Mouse (Mus musculus) liver (tissue): ENCODE data around the gene Hgfac.

Source experiments
- DNase-seq: peaks from one replicate; pipeline ENCODE4 v3.0.0-alpha.2; 2020; ENCODE audit warnings: mixed read lengths

Gene Hgfac

GRCm38 (mm10) chr5:35041268-35041829, at the start of gene Hgfac:
Gene Hgfac (plus strand): TSS chr5:35041509.
- peak; percentile 62 for DNase-seq

- DNase-seq = no peak
These were observed 42.6 kb upstream of the Hgfac start for GRCm38 (mm10) chr5:34998754-34999153.

DNA sequence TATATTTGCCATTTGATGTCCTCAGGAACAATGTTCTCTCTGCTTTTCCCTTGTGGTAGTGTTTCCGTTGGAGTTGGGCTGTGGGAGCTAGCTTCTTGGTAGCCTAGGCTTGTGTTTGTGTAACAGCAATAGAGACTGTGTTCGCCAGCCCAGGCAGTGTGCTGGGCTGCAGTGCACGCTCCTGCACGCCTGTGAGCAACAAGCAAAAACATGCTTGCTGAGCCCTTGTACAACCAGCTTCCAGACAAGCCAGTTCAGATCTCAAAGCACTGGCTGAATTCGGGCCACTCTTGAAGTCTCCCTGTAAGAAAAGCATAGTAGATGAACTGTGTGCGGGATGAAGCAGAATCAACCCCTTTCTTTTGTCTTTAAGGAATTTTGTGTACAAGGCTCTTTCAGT, 42.0 kb upstream of the Hgfac start:
- no peak for DNase-seq

DNA sequence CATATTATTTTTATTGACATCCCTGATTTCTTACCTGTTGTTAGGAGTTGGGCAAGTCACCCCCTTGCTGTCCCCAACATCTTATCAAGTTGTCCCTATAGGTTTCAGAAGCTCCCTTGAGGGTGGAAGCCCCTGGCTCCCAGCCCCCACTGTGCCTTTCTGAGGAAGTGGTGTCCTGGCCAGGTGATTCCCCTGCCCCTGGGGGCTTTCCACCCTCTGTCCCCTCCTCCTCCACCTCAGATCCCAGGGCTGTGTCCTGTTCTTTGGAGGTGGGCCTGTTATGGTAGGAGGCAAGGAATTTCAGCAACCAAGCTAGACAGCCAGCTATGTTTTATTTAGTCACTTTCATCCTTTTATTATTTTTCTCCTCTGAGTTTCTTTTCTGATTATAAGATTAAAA, 41.0 kb upstream of the Hgfac start:
- no peak for DNase-seq

- no peak for DNase-seq
These were observed 40.2 kb upstream of the Hgfac start for GRCm38 (mm10) chr5:35001144-35001543.

DNA sequence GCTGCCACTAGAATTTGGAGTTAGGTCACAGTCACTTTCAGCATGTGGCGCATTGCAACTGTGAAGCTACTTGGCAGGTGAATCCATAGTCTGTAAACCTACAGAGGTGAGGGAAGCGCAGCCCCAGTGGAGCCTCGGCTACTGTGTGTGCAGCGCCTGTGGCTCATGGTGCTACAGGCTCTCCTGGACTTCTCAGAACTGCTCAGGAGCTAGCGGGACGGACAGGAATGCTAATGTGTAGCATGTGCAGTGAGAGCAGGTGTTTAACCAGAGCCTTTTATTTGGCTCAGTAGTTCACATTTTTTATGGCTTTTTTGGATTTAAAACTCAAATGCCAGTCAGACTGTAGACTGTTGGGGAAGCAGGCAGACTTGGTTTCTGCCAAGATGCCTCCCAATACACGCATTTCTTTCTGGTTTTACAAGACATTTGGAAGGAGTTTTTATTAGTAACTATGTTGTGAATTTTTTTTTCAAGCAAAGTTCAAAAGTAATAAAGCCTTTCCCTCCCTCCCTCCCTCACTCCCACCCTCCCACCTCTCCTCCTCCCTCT, 37.6 kb upstream of the Hgfac start:
- DNase-seq = no peak

GRCm38 (mm10) chr5:35004769-35005168, 36.5 kb upstream of the Hgfac start:
- DNase-seq = no peak

- peak; percentile 39 for DNase-seq
These were observed 35.6 kb upstream of the Hgfac start for GRCm38 (mm10) chr5:35005659-35006058.

DNA sequence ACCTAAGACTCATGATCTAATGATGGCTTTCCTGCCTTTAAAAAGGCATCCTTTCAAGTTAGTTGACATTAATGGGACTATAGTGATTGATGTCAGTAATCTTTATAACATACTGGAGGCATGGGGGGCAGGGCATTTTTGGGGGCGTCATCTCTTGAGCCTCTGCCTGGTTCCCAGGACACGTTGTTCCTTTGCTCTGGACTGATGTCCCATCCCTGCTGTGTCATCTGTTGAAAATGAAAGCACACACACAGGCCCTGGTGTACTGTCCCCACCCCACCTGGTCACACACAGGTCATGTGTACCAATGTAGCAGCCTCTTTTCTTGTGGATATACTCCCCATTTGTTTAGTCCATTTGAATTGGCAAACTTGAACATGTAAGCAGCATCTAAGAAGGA, 34.7 kb upstream of the Hgfac start:
- DNase-seq = no peak

GRCm38 (mm10) chr5:35009163-35009562, 32.1 kb upstream of the Hgfac start:
- DNase-seq = no peak

GRCm38 (mm10) chr5:35010656-35011055, 30.7 kb upstream of the Hgfac start:
- DNase-seq = peak; percentile 26

- DNase-seq = no peak
These were observed 30.0 kb upstream of the Hgfac start for GRCm38 (mm10) chr5:35011156-35011923.

DNA sequence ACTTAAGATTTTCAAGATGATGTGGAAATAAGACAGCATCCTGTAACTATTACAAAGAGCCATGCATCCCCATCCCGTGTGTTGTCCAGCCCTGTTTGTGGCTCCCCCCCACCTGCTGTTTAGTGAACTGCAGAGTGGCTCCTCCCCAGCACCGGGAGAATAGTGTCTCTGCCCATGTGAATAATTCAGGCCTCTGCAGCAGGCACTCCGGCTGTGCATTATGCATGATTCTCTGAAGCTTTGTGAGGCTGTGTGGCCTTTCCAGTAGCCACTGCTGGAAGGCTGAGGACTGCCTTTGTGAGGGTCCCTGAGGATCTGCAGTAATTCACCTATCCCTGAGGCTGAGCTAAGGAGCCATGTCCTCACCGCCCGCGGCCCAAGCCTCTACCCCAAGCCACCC, 27.3 kb upstream of the Hgfac start:
- no peak for DNase-seq

DNA sequence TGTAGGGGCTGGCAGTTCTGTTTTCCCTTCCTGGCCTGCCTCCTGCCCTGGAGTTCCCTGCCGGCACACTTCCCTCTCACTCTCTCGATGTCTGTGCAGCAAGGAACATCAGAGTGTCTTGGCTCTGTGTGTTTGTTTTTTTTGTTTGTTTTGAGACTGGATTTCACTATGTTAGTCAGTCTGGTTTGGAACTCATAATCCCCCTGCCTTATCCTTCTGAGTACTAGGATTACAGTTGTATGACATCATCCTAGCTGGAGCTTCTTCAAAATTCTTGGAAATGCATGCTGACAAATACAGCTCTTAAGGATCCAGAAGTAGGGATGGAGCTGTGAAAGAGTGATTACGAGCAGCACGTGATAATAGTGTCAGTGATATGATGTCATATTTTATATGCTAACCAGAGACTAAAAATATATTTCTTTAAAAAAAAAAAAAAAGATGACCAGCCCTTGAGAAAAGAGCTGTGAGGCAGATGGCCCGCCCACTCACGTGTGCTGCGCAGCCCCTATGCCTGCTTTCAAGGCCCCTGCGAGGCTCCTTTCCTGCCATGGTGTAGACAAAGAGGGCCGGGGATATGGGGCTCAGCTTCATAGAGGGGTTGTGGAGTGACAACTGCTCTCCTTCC, 21.5 kb upstream of the Hgfac start:
- no peak for DNase-seq

DNA sequence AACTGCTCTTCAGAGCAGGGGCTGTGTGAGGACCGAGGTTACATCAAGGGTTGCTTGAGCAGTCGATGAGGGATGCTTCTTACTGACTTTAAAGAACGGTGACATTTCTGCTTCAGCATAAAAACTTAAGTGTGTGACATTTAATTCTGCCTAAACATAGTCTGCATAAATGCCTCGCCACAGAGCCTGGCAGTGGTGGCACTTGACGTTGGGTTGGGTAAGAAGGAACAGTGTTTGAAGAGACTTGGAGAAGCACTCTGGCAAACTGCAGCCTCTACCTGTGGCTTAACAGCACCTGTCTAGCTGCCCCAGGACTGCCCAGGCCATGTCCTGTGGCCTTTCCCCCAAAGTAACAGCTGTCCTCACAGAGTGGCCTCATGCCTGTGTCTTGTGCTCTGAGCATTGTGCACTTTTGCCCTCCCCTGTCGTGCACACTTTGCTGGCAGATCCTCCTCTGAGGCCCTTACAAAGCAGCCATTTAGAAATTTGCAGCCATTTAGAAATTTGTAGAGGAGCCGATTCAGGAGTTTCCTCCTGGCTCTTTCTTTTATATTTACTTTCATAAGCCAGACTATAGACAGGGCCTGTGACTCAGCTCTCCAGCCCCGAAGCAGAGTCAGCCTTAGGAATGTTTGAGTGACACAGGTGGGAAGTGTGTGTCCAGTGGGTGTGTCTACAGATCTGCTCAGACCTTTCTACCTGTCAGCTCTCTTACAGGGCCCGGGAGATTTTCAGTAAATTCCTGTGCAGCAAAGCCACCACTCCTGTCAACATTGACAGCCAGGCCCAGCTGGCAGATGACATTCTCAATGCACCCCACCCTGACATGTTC, 20.7 kb upstream of the Hgfac start:
- DNase-seq = no peak

GRCm38 (mm10) chr5:35024975-35025374, 16.3 kb upstream of the Hgfac start:
- DNase-seq = peak; percentile 66

DNA sequence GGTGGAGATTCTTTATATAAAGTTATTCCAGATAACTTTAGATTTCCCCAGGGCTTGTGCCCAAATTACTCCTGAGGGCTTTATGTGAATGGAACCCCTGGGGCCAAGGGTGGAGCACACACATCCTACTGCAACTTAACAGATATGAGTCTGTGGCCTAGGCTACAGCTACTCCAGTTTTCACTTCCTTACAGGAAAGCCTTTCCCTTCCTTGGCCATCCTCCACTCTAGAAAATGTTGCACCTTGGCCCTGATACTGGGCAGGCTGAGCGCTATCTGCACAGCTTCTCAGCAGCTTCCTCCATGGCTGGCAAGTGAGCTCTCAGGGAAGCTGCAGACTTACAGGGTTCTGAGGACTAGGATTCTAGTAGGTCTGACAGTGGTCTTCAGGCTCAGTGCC, 12.0 kb upstream of the Hgfac start:
- no peak for DNase-seq

GRCm38 (mm10) chr5:35029755-35030154, 11.6 kb upstream of the Hgfac start:
- no peak for DNase-seq

DNA sequence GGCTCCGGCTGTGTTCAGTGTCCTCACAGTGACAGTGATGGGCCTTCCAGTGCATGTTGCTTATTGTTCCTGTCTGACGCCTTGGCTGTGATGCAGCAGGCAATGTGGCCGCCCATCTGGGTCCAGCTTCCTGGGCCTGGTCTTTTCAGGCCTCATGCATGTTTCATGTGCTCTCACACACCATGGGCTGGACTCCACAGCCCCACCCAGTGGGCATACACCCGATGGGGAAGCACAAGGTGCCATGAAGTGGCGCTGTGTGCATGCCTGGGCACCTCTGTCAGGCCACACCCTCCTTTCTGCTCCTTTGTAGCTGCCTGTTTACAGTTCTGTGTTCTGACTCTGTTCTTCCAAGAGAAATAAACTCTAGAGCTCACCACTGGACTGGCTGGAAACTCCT, 8.2 kb upstream of the Hgfac start:
- DNase-seq = peak; percentile 50

DNA sequence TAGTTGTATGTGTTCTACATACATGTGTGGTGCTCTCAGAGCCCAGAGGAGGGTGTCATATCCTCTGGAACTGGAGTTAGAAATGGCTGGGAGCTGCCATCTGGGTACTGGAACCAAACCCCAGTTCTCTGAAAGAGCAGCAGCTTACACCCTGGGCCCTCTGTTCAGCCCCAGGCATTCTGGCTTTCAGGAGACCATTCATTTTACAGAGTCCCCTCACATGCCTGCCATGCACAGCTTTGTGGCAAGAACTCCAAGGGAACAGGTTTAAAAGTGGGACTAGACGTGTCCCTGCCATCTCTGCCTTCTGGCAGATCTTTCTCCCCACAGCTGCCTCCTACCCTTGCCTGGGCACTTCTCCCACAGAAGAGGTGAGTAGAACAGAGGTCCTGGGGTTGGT, 7.7 kb upstream of the Hgfac start:
- no peak for DNase-seq

DNA sequence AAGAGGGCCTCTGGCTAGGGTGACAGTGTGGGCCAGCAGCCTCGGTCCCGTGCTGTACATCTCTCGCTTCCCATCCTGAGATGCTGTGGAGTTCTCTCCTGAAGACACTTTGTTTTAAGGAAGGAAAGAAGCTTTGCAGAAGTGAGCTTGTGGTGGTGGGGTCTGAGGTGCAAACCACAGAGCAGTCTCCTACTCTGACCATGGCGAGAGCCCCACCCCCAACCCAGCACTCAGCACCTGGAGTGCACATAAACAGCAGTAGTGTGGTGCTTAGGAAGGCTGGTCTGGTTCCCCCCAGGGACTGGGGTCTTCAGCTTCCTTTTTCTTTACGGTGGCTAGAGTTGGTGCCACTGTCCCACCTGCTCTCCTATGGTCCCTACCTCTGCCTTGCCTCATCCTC, 6.2 kb upstream of the Hgfac start:
- no peak for DNase-seq

DNA sequence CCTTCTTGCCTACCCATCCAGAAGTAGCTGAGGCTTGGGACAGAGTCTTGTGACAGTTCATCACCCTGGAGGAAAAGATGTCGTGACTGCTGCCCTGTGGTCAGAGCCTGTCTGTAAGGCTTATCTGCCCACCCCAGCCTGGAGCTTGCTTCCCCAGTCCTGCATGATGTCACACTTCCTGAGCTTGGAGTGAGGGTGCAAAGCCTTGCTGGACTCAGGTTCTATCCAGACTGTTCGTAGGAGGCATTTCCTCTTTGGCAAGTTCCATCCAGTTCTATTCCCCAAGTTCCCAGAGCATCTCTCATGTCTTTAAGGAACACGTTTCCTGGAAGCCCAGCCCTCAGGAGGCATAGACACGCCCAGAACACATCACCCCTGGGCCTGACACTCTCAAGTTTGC, 5.5 kb upstream of the Hgfac start:
- DNase-seq = peak; percentile 62

- no peak for DNase-seq
These were observed 3.9 kb upstream of the Hgfac start for GRCm38 (mm10) chr5:35037438-35037837.
